Mouse (Mus musculus) stomach, embryonic 14.5 days (tissue): ENCODE results near the gene Gm45808. TPM values are rescaled to one million over a fixed set of nuclear protein-coding genes. Genes with fewer than 3 reads are reported as not detected.
"Not testable (repeated sequence)": the region's sequence is repeated elsewhere in the genome, so short reads cannot be mapped to it uniquely, and the experiment has no call there.

Source experiments
- ATAC-seq: fragments of 200-750 bp; cut with Nextera tagmentation; 2 replicates; pipeline ENCODE4 v1.8.0; 2017; ENCODE audit warnings: low read depth, moderate TSS enrichment; ENCODE audit not compliant: insufficient number of reproducible peaks, insufficient read depth, low FRiP score
- H3K27ac ChIP-seq: fragments of 300-500 bp; sonication (generic); 2 replicates; pipeline ENCODE4 v1.5.1; 2014; ENCODE audit warnings: mild to moderate bottlenecking, low read length, moderate library complexity, mixed read lengths
- H3K27me3 ChIP-seq: fragments of 300-500 bp; sonication (generic); 2 replicates; pipeline ENCODE4 v1.6.1; 2014; ENCODE audit warnings: low read length, control low read depth, mixed read lengths; ENCODE audit not compliant: control insufficient read depth, insufficient read depth
- H3K36me3 ChIP-seq: fragments of 300-500 bp; sonication (generic); 2 replicates; pipeline ENCODE4 v1.6.1; 2014; ENCODE audit warnings: mild to moderate bottlenecking, control low read depth, low read length, moderate library complexity, mixed read lengths; ENCODE audit not compliant: control insufficient read depth, insufficient read depth
- H3K4me1 ChIP-seq: fragments of 300-500 bp; sonication (generic); 2 replicates; pipeline ENCODE4 v1.6.1; 2014; ENCODE audit warnings: low read length, control low read depth, mixed read lengths; ENCODE audit not compliant: control insufficient read depth, insufficient read depth
- H3K4me2 ChIP-seq: fragments of 300-500 bp; sonication (generic); replicated peaks from 2 replicates; pipeline ENCODE4 v1.6.1; 2014; ENCODE audit warnings: low read depth, low read length, control low read depth
- H3K4me3 ChIP-seq: fragments of 300-500 bp; sonication (generic); 2 replicates; pipeline ENCODE4 v1.5.1; 2014; ENCODE audit warnings: low read depth, low read length, control low read depth
- H3K9ac ChIP-seq: fragments of 300-500 bp; sonication (generic); replicated peaks from 2 replicates; pipeline ENCODE4 v1.6.1; 2014; ENCODE audit warnings: low read depth, mild to moderate bottlenecking, control low read depth, low read length, moderate library complexity, mixed read lengths
- H3K9me3 ChIP-seq: fragments of 300-500 bp; sonication (generic); 2 replicates; pipeline ENCODE4 v1.6.1; 2016; ENCODE audit warnings: low read depth, low read length, control low read depth; ENCODE audit not compliant: control insufficient read depth
- WGBS: fragments of 180-500 bp; shearing (Covaris S2); extraction: QIAGEN DNeasy Blood & Tissue Kit; methylation state at CpG from one replicate; pipeline ENCODE4 v1.1.7; 2014; 5-methylcytosine and 5-hydroxymethylcytosine counted together
- polyA plus RNA-seq: library from polyadenylated mRNA; unstranded; fragments of >200 nt; fragmentation: Nextera tagmentation; extraction: Ambion mirVana; gene quantifications from 2 replicates; pipeline ENCODE4 v1.2.1, GENCODE M21; 2014

Gene Gm45808
- polyA plus RNA-seq, 1 experiment from 2014 or later, result not detected

- Histone ChIP-seq H3K9ac (no peak overlapping the region), H3K4me1 (peaks cover 21% of the 10 kb centered on the region; the same call in 1 of the 2 replicates), H3K27ac (no peak overlapping the region), H3K9me3 (no peaks in the 10 kb centered on the region), H3K4me3 (no peak overlapping the region), H3K27me3 (no peaks in the 10 kb centered on the region), H3K4me2 (no peak overlapping the region), H3K36me3 (peaks cover 5% of the 10 kb centered on the region; the same call in 1 of the 2 replicates)
- ATAC-seq, result no peak
- WGBS, result 78% methylated on average over 12 of the region's 13 CpGs
Observed at GRCm38 (mm10) chr7:45523678-45524170, 37.1 kb upstream of the Gm45808 start.

- 68% methylated on average over 18 of the region's 18 CpGs for WGBS
- H3K4me1 ChIP-seq, result peaks cover 21% of the 10 kb centered on the region; the same call in 1 of the 2 replicates
- no peak overlapping the region for H3K9ac ChIP-seq
- no peak overlapping the region for H3K27ac ChIP-seq
- H3K4me2 ChIP-seq, result no peak overlapping the region
- ATAC-seq, result no peak
- H3K9me3 ChIP-seq, result no peaks in the 10 kb centered on the region
- H3K27me3 ChIP-seq, result no peaks in the 10 kb centered on the region
- H3K36me3 ChIP-seq, result peaks cover 5% of the 10 kb centered on the region; the same call in 1 of the 2 replicates
- no peak overlapping the region for H3K4me3 ChIP-seq
Observed at GRCm38 (mm10) chr7:45522957-45523676, 36.5 kb upstream of the Gm45808 start.

GRCm38 (mm10) chr7:45522194-45522752, 35.7 kb upstream of the Gm45808 start:
- Histone ChIP-seq H3K36me3 (peaks cover 5% of the 10 kb centered on the region; the same call in 1 of the 2 replicates), H3K4me1 (peaks cover 21% of the 10 kb centered on the region; the same call in 1 of the 2 replicates), H3K9me3 (no peaks in the 10 kb centered on the region), H3K9ac (0 out of 2 replicates have a peak overlapping the region, but pooled peaks have one; percentile 46), H3K4me2 (peak overlapping the region; percentile 46), H3K4me3 (peak overlapping the region; percentile 49), H3K27ac (no peak overlapping the region; the same call in 1 of the 2 replicates), H3K27me3 (no peaks in the 10 kb centered on the region)
- no peak for ATAC-seq
- 57% methylated on average over 16 of the region's 16 CpGs for WGBS

- Histone ChIP-seq H3K9me3 (no peaks in the 10 kb centered on the region), H3K4me1 (peaks cover 21% of the 10 kb centered on the region; the same call in 1 of the 2 replicates), H3K9ac (peak overlapping the region; percentile 46; the same call in 1 of the 2 replicates), H3K27me3 (no peaks in the 10 kb centered on the region), H3K4me2 (peak overlapping the region; percentile 46), H3K36me3 (peaks cover 5% of the 10 kb centered on the region; the same call in 1 of the 2 replicates), H3K4me3 (peak overlapping the region; percentile 49), H3K27ac (peak overlapping the region; percentile 91)
- under 1% methylated on average over 28 of the region's 28 CpGs for WGBS
- ATAC-seq, result peak; percentile 53; the same call in 1 of the 2 replicates
Observed at GRCm38 (mm10) chr7:45521728-45522184, 35.1 kb upstream of the Gm45808 start.

GRCm38 (mm10) chr7:45520605-45521004, 34.0 kb upstream of the Gm45808 start:
- Histone ChIP-seq H3K27ac (no peak overlapping the region), H3K27me3 (no peaks in the 10 kb centered on the region), H3K9me3 (no peaks in the 10 kb centered on the region), H3K36me3 (peaks cover 5% of the 10 kb centered on the region; the same call in 1 of the 2 replicates), H3K9ac (no peak overlapping the region), H3K4me1 (peaks cover 21% of the 10 kb centered on the region; the same call in 1 of the 2 replicates), H3K4me3 (no peak overlapping the region), H3K4me2 (no peak overlapping the region)
- ATAC-seq, result no peak
- 93% methylated on average over 7 of the region's 7 CpGs for WGBS

GRCm38 (mm10) chr7:45519345-45520120, 32.9 kb upstream of the Gm45808 start:
- H3K36me3 ChIP-seq, result peaks cover 5% of the 10 kb centered on the region; the same call in 1 of the 2 replicates
- H3K27ac ChIP-seq, result no peak overlapping the region
- no peak overlapping the region for H3K9ac ChIP-seq
- H3K27me3 ChIP-seq, result no peaks in the 10 kb centered on the region
- no peak overlapping the region for H3K4me2 ChIP-seq
- 75% methylated on average over 8 of the region's 8 CpGs for WGBS
- no peak for ATAC-seq
- peaks cover 16% of the 10 kb centered on the region; the same call in 1 of the 2 replicates for H3K4me1 ChIP-seq
- no peaks in the 10 kb centered on the region for H3K9me3 ChIP-seq
- no peak overlapping the region for H3K4me3 ChIP-seq

- no peak overlapping the region for H3K4me2 ChIP-seq
- H3K27me3 ChIP-seq, result no peaks in the 10 kb centered on the region
- WGBS, result 93% methylated on average over 16 of the region's 16 CpGs
- H3K4me1 ChIP-seq, result peaks cover 13% of the 10 kb centered on the region; the same call in 1 of the 2 replicates
- H3K4me3 ChIP-seq, result no peak overlapping the region
- no peaks in the 10 kb centered on the region for H3K9me3 ChIP-seq
- no peak for ATAC-seq
- no peak overlapping the region for H3K27ac ChIP-seq
- peaks cover 5% of the 10 kb centered on the region; the same call in 1 of the 2 replicates for H3K36me3 ChIP-seq
- no peak overlapping the region for H3K9ac ChIP-seq
Observed at GRCm38 (mm10) chr7:45518618-45519017, 32.0 kb upstream of the Gm45808 start.

GRCm38 (mm10) chr7:45516846-45517245, 30.2 kb upstream of the Gm45808 start:
- H3K36me3 ChIP-seq, H3K9me3 ChIP-seq, H3K4me2 ChIP-seq, ATAC-seq, H3K4me3 ChIP-seq, H3K27me3 ChIP-seq, H3K4me1 ChIP-seq, H3K9ac ChIP-seq, H3K27ac ChIP-seq: not testable (repeated sequence)
- 75% methylated on average over 5 of the region's 5 CpGs for WGBS
